Mouse (Mus musculus): ENCODE data around the gene Adamtsl4. TPM values are rescaled to one million over a fixed set of nuclear protein-coding genes. Genes with fewer than 3 reads are reported as not detected.
A peak's percentile ranks its signal among the peaks of the same experiment; 100 is the strongest.

Adamtsl4 gene
- polyA plus RNA-seq, 1 experiment from 2014 or later: 1.6 TPM

- Histone ChIP-seq H3K9me3 (no peaks in the 10 kb centered on the region), H3K36me3 (replicated peaks) (0 out of 2 replicates have a peak, but pooled peaks cover 2% of the 10 kb centered on the region), H3K4me1 (peaks cover 64% of the 10 kb centered on the region), H3K4me3 (no peak overlapping the region), H3K27ac (no peak overlapping the region), H3K27me3 (ENCODE audit: poor library complexity, severe bottlenecking) (peaks cover 15% of the 10 kb centered on the region)
- 68% methylated on average over 5 of the region's 5 CpGs for WGBS
- DNase-seq (ENCODE audit: extremely low spot score, low spot score): no peak
Observed at GRCm38 (mm10) chr3:95682878-95683277, 4.8 kb downstream of the Adamtsl4 start.

GRCm38 (mm10) chr3:95681365-95681764 is 6.4 kb downstream of the Adamtsl4 start:
- H3K27me3 ChIP-seq (ENCODE audit: poor library complexity, severe bottlenecking): peaks cover 3% of the 10 kb centered on the region
- H3K9me3 ChIP-seq: no peaks in the 10 kb centered on the region
- H3K4me3 ChIP-seq: no peak overlapping the region
- peaks cover 56% of the 10 kb centered on the region for H3K4me1 ChIP-seq
- 59% methylated on average over 11 of the region's 11 CpGs for WGBS
- DNase-seq (ENCODE audit: extremely low spot score, low spot score): no peak
- peak overlapping the region; percentile 48 for H3K27ac ChIP-seq
- peaks cover 16% of the 10 kb centered on the region; the same call in 1 of the 2 replicates for H3K36me3 ChIP-seq (replicated peaks)

- Histone ChIP-seq H3K9me3 (no peaks in the 10 kb centered on the region), H3K4me1 (peaks cover 56% of the 10 kb centered on the region), H3K4me3 (no peak overlapping the region), H3K27ac (peak overlapping the region; percentile 48; the same call in 1 of the 2 replicates), H3K27me3 (ENCODE audit: poor library complexity, severe bottlenecking) (no peaks in the 10 kb centered on the region; the same call in 1 of the 2 replicates), H3K36me3 (replicated peaks) (peaks cover 16% of the 10 kb centered on the region; the same call in 1 of the 2 replicates)
- 87% methylated on average over 6 of the region's 6 CpGs for WGBS
- no peak for DNase-seq (ENCODE audit: extremely low spot score, low spot score)
Observed at GRCm38 (mm10) chr3:95680673-95681072, 7.0 kb downstream of the Adamtsl4 start.

GRCm38 (mm10) chr3:95679551-95679950 is 8.2 kb downstream of the Adamtsl4 start:
- H3K4me1 ChIP-seq: peaks cover 60% of the 10 kb centered on the region
- H3K27ac ChIP-seq: no peak overlapping the region
- no peaks in the 10 kb centered on the region for H3K27me3 ChIP-seq (ENCODE audit: poor library complexity, severe bottlenecking)
- no peaks in the 10 kb centered on the region for H3K9me3 ChIP-seq
- DNase-seq (ENCODE audit: extremely low spot score, low spot score): no peak
- 96% methylated on average over 8 of the region's 8 CpGs for WGBS
- H3K4me3 ChIP-seq: no peak overlapping the region
- peaks cover 16% of the 10 kb centered on the region; the same call in 1 of the 2 replicates for H3K36me3 ChIP-seq (replicated peaks)

- peaks cover 33% of the 10 kb centered on the region for H3K36me3 ChIP-seq (replicated peaks)
- H3K9me3 ChIP-seq: no peaks in the 10 kb centered on the region
- no peaks in the 10 kb centered on the region for H3K27me3 ChIP-seq (ENCODE audit: poor library complexity, severe bottlenecking)
- H3K4me1 ChIP-seq: peaks cover 66% of the 10 kb centered on the region
- H3K4me3 ChIP-seq: no peak overlapping the region
- WGBS: 87% methylated on average over 19 of the region's 19 CpGs
- no peak for DNase-seq (ENCODE audit: extremely low spot score, low spot score)
- H3K27ac ChIP-seq: no peak overlapping the region
Observed at GRCm38 (mm10) chr3:95677420-95678090, 10.2 kb downstream of the Adamtsl4 start.

- no peaks in the 10 kb centered on the region for H3K27me3 ChIP-seq (ENCODE audit: poor library complexity, severe bottlenecking)
- H3K4me3 ChIP-seq: 0 out of 2 replicates have a peak overlapping the region, but pooled peaks have one; percentile 3
- peak; percentile 76 for DNase-seq (ENCODE audit: extremely low spot score, low spot score)
- 57% methylated on average over 15 of the region's 15 CpGs for WGBS
- peaks cover 33% of the 10 kb centered on the region for H3K36me3 ChIP-seq (replicated peaks)
- H3K27ac ChIP-seq: peak overlapping the region; percentile 12; the same call in 1 of the 2 replicates
- H3K9me3 ChIP-seq: no peaks in the 10 kb centered on the region
- peaks cover 67% of the 10 kb centered on the region for H3K4me1 ChIP-seq
Observed at GRCm38 (mm10) chr3:95676745-95677419, 10.8 kb downstream of the Adamtsl4 start.

- Histone ChIP-seq H3K27me3 (ENCODE audit: poor library complexity, severe bottlenecking) (no peaks in the 10 kb centered on the region), H3K27ac (peak overlapping the region; percentile 78), H3K36me3 (replicated peaks) (peaks cover 46% of the 10 kb centered on the region), H3K4me3 (no peak overlapping the region), H3K4me1 (peaks cover 54% of the 10 kb centered on the region), H3K9me3 (no peaks in the 10 kb centered on the region)
- WGBS: 23% methylated on average over 8 of the region's 8 CpGs
- DNase-seq (ENCODE audit: extremely low spot score, low spot score): peak; percentile 61
Observed at GRCm38 (mm10) chr3:95675301-95676092, 12.2 kb downstream of the Adamtsl4 start.

- 28% methylated on average over 6 of the region's 6 CpGs for WGBS
- Histone ChIP-seq H3K4me3 (no peak overlapping the region), H3K9me3 (no peaks in the 10 kb centered on the region), H3K36me3 (replicated peaks) (peaks cover 49% of the 10 kb centered on the region), H3K4me1 (peaks cover 50% of the 10 kb centered on the region), H3K27ac (peak overlapping the region; percentile 78), H3K27me3 (ENCODE audit: poor library complexity, severe bottlenecking) (no peaks in the 10 kb centered on the region)
- DNase-seq (ENCODE audit: extremely low spot score, low spot score): no peak
Observed at GRCm38 (mm10) chr3:95674812-95675211, 12.9 kb downstream of the Adamtsl4 start.

GRCm38 (mm10) chr3:95674236-95674635 is 13.5 kb downstream of the Adamtsl4 start:
- 24% methylated on average over 2 of the region's 2 CpGs for WGBS
- DNase-seq (ENCODE audit: extremely low spot score, low spot score): peak; percentile 50
- Histone ChIP-seq H3K4me1 (peaks cover 50% of the 10 kb centered on the region), H3K9me3 (peaks cover 2% of the 10 kb centered on the region; the same call in 1 of the 2 replicates), H3K4me3 (peak overlapping the region; percentile 20; the same call in 1 of the 2 replicates), H3K27me3 (ENCODE audit: poor library complexity, severe bottlenecking) (no peaks in the 10 kb centered on the region), H3K27ac (peak overlapping the region; percentile 78), H3K36me3 (replicated peaks) (peaks cover 52% of the 10 kb centered on the region)

- peaks cover 5% of the 10 kb centered on the region; the same call in 1 of the 2 replicates for H3K9me3 ChIP-seq
- H3K4me3 ChIP-seq: peak overlapping the region; percentile 20
- no peaks in the 10 kb centered on the region for H3K27me3 ChIP-seq (ENCODE audit: poor library complexity, severe bottlenecking)
- DNase-seq (ENCODE audit: extremely low spot score, low spot score): no peak
- H3K4me1 ChIP-seq: peaks cover 50% of the 10 kb centered on the region
- 31% methylated on average over 11 of the region's 11 CpGs for WGBS
- peak overlapping the region; percentile 78 for H3K27ac ChIP-seq
- H3K36me3 ChIP-seq (replicated peaks): peaks cover 57% of the 10 kb centered on the region
Observed at GRCm38 (mm10) chr3:95673707-95674211, 14.0 kb downstream of the Adamtsl4 start.

GRCm38 (mm10) chr3:95672861-95673706 is 14.6 kb downstream of the Adamtsl4 start:
- Histone ChIP-seq H3K36me3 (replicated peaks) (peaks cover 64% of the 10 kb centered on the region), H3K4me3 (no peak overlapping the region), H3K27me3 (ENCODE audit: poor library complexity, severe bottlenecking) (no peaks in the 10 kb centered on the region), H3K4me1 (peaks cover 57% of the 10 kb centered on the region), H3K9me3 (peaks cover 5% of the 10 kb centered on the region; the same call in 1 of the 2 replicates), H3K27ac (peak overlapping the region; percentile 78)
- DNase-seq (ENCODE audit: extremely low spot score, low spot score): no peak
- 59% methylated on average over 10 of the region's 10 CpGs for WGBS

Data from forebrain, embryonic 10.5 days (tissue).